Mouse (Mus musculus) gastrocnemius, postnatal 25 days (tissue): ENCODE data around the gene 4931414P19Rik. TPM values are rescaled to one million over a fixed set of nuclear protein-coding genes. Genes with fewer than 3 reads are reported as not detected.

Source experiments
- DNase-seq: peaks from one replicate; pipeline ENCODE4 v3.0.0; 2022
- microRNA-seq, 2 experiments: library from miRNA; unstranded; fragments of <30 nt; microRNA quantifications; one replicate each; pipeline ENCODE4 v1.2.0; 2021; ENCODE audit warnings: borderline replicate concordance in 2 of 2
- total RNA-seq, 2 experiments: library from RNA; stranded (reverse); gene quantifications; 1 replicate in 1 of 2; 2 replicates in 1 of 2; pipeline ENCODE4 v1.2.3; 2021

Gene 4931414P19Rik
- total RNA-seq, 2 experiments from 2014 or later = 2.9 to 3.4 TPM

DNA sequence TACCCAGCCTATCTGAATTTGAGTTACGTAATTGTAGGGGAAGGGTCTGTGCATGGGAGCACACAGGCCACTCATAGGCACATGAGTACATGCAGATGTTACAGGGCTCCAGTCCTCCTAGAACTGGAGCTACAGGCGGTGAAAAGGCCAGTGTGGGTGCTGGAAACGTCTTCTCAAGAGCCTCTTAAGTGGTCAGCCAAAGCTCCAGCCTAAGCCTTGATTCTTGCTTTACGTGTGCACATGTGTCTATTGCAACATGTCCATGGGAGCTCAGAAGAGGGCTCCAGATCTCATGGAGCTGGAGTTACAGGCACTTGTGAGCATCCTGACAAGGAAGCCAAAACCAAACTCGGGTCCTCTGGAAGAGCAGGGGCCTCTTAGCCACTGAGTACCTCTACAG, 61.1 kb downstream of the 4931414P19Rik start:
- DNase-seq = no peak

- DNase-seq = no peak
These were observed 65.0 kb downstream of the 4931414P19Rik start for GRCm38 (mm10) chr14:54540771-54541170.

DNA sequence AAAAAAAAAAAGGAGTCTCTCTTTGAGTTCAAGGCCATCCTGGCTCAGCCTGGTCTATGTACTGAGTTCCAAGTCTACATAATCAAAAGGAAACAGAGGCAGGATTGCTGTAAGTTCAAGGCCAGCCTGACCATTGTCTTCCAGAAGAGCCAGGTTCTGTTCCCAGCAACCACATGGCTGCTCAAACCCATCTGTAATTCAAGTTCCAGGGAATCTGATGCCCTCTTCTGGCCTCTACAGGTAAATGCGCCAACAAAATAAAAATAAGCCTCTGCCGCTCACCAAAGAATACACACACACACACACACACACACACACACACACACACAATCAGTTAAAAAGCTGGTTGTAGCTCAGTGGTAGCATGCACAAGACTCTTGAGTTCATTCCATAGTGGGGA, 67.2 kb downstream of the 4931414P19Rik start:
- DNase-seq = no peak

Small RNA genes within 50 kb of the gene (microRNA-seq; reads per million reads assigned to microRNA genes)
- gene Mir686 (0 reads per million in 2 experiments), gene Mir6948 (0 to 0.26 reads per million in 2 experiments)

Other genes starting within 250 kb of the 4931414P19Rik start
- gene Oxa1l, start 245.2 kb downstream of the 4931414P19Rik start, total RNA-seq = 10 to 100 TPM; 54.0 to 56.3 TPM
- gene Slc7a7, start 188.2 kb downstream of the 4931414P19Rik start, total RNA-seq = 1 to 10 TPM; 1.9 to 2.1 TPM
- 10 to 100 TPM; 94.2 to 95.6 TPM for gene Mrpl52, start 179.1 kb downstream of the 4931414P19Rik start, total RNA-seq
- gene Mmp14, start 174.4 kb downstream of the 4931414P19Rik start, total RNA-seq = 10 to 100 TPM; 15.8 to 17.1 TPM
- gene Lrp10, start 141.9 kb downstream of the 4931414P19Rik start, total RNA-seq = 10 to 100 TPM; 26.8 to 38.9 TPM
- not detected for gene Rem2, start 129.9 kb downstream of the 4931414P19Rik start, total RNA-seq
- gene Prmt5, start 88.5 kb downstream of the 4931414P19Rik start, total RNA-seq = 10 to 100 TPM; 26.5 to 28.6 TPM
- gene Haus4, start 51.4 kb downstream of the 4931414P19Rik start, total RNA-seq = 1 to 10 TPM; 2.8 to 3.8 TPM
- gene Ajuba, start 28.4 kb downstream of the 4931414P19Rik start, total RNA-seq = 1 to 10 TPM; 2.3 to 2.6 TPM
- gene Psmb5, start 12.0 kb upstream of the 4931414P19Rik start, total RNA-seq = 100 to 1,000 TPM; 175 to 184 TPM
- gene Psmb11, start 15.4 kb upstream of the 4931414P19Rik start, total RNA-seq = not detected
- not detected for gene Gm17606, start 35.0 kb upstream of the 4931414P19Rik start, total RNA-seq
- gene Cdh24, start 35.4 kb upstream of the 4931414P19Rik start, total RNA-seq = under 1 TPM; 0.28 to 0.38 TPM
- 10 to 100 TPM in 1 of 2 experiments, 1 to 10 TPM in 1; 8.4 to 10.0 TPM for gene 1700123O20Rik, start 80.2 kb upstream of the 4931414P19Rik start, total RNA-seq
- gene Acin1, start 80.9 kb upstream of the 4931414P19Rik start, total RNA-seq = 10 to 100 TPM; 61.2 to 78.1 TPM
- gene Gm29776, start 92.8 kb upstream of the 4931414P19Rik start, total RNA-seq = not detected
- not detected for gene Cebpe, start 106.2 kb upstream of the 4931414P19Rik start, total RNA-seq
- 10 to 100 TPM; 12.3 to 13.0 TPM for gene Slc7a8, start 176.0 kb upstream of the 4931414P19Rik start, total RNA-seq
- 1 to 10 TPM; 1.3 to 2.0 TPM for gene Rnf212b, start 208.1 kb upstream of the 4931414P19Rik start, total RNA-seq